Mouse (Mus musculus) myocyte (in vitro differentiated cells): ENCODE data around the gene Pdilt. TPM values are rescaled to one million over a fixed set of nuclear protein-coding genes. Genes with fewer than 3 reads are reported as not detected.

ENCODE experiments used
- H3K27me3 ChIP-seq: one replicate; pipeline ENCODE4 v1.6.1; 2011; ENCODE audit not compliant: control insufficient read depth, insufficient read depth, insufficient read length
- H3K36me3 ChIP-seq: one replicate; pipeline ENCODE4 v1.6.1; 2011; ENCODE audit not compliant: control insufficient read depth, insufficient read depth
- H3K4me2 ChIP-seq: one replicate; pipeline ENCODE4 v1.6.1; 2011; ENCODE audit warnings: low read depth, control low read depth
- H3K4me3 ChIP-seq: one replicate; pipeline ENCODE4 v1.5.1; 2011; ENCODE audit warnings: mild to moderate bottlenecking, control low read depth, moderate library complexity
- H3K79me2 ChIP-seq: one replicate; pipeline ENCODE4 v1.6.1; 2011; ENCODE audit not compliant: control insufficient read depth, insufficient read depth
- H3ac ChIP-seq: one replicate; pipeline ENCODE4 v1.6.1; 2011; ENCODE audit not compliant: control insufficient read depth, insufficient read length
- CEBPB ChIP-seq: IDR thresholded peaks from 2 replicates; pipeline ENCODE4 v1.6.1; 2011; ENCODE audit warnings: mild to moderate bottlenecking, moderate library complexity; ENCODE audit not compliant: poor library complexity, insufficient read depth, severe bottlenecking
- E2F4 ChIP-seq: IDR thresholded peaks from one replicate; pipeline ENCODE4 v1.6.1; 2011; ENCODE audit warnings: mild to moderate bottlenecking, control low read depth, moderate library complexity; ENCODE audit not compliant: insufficient read depth
- MAX ChIP-seq: IDR thresholded peaks from one replicate; pipeline ENCODE4 v1.6.1; 2011; ENCODE audit warnings: low read depth, mild to moderate bottlenecking, control low read depth
- MYOD1 ChIP-seq, 3 experiments: IDR thresholded peaks; one replicate each; pipeline ENCODE4 v1.6.1; 2011; ENCODE audit warnings: control low read depth in 2 of 3, low read depth in 2 of 3, mild to moderate bottlenecking in 2 of 3, moderate library complexity in 1 of 3; ENCODE audit not compliant: insufficient read length in 2 of 3, control insufficient read depth in 1 of 3
- MYOG ChIP-seq, 3 experiments: IDR thresholded peaks; one replicate each; pipeline ENCODE4 v1.6.1; 2011; ENCODE audit warnings: control low read depth in 2 of 3, low read depth in 2 of 3, mild to moderate bottlenecking in 2 of 3; ENCODE audit not compliant: insufficient read length in 2 of 3, control insufficient read depth in 1 of 3, insufficient read depth in 1 of 3
- POLR2A ChIP-seq: IDR thresholded peaks from one replicate; pipeline ENCODE4 v1.6.1; 2011; ENCODE audit warnings: low read depth, mild to moderate bottlenecking, control low read depth, moderate library complexity; ENCODE audit not compliant: insufficient read length
- POLR2AphosphoS2 ChIP-seq: IDR thresholded peaks from one replicate; pipeline ENCODE4 v1.6.1; 2011; ENCODE audit warnings: low read depth, control low read depth; ENCODE audit not compliant: insufficient read length
- REST ChIP-seq: IDR thresholded peaks from one replicate; pipeline ENCODE4 v1.6.1; 2011; ENCODE audit warnings: mild to moderate bottlenecking, control low read depth, moderate library complexity; ENCODE audit not compliant: insufficient read depth, insufficient read length
- SRF ChIP-seq: IDR thresholded peaks from one replicate; pipeline ENCODE4 v1.6.1; 2011; ENCODE audit warnings: low read depth; ENCODE audit not compliant: control insufficient read depth, insufficient read length
- TCF12 ChIP-seq: IDR thresholded peaks from one replicate; pipeline ENCODE4 v1.6.1; 2011; ENCODE audit warnings: mild to moderate bottlenecking, control low read depth; ENCODE audit not compliant: poor library complexity, insufficient read depth, severe bottlenecking
- TCF3 ChIP-seq: IDR thresholded peaks from one replicate; pipeline ENCODE4 v1.6.1; 2011; ENCODE audit warnings: low read depth, control low read depth; ENCODE audit not compliant: insufficient read length
- USF1 ChIP-seq: IDR thresholded peaks from one replicate; pipeline ENCODE4 v1.6.1; 2011; ENCODE audit warnings: low read depth, mild to moderate bottlenecking, control low read depth, moderate library complexity
- polyA plus RNA-seq: library from polyadenylated mRNA; unstranded; fragments of >200 nt; fragmentation: generic; extraction: Trizol; gene quantifications from one replicate; pipeline ENCODE4 v1.2.1, GENCODE M21; 2012; ENCODE audit warnings: missing spikeins

Pdilt gene
- polyA plus RNA-seq, 1 experiment: not detected

DNA sequence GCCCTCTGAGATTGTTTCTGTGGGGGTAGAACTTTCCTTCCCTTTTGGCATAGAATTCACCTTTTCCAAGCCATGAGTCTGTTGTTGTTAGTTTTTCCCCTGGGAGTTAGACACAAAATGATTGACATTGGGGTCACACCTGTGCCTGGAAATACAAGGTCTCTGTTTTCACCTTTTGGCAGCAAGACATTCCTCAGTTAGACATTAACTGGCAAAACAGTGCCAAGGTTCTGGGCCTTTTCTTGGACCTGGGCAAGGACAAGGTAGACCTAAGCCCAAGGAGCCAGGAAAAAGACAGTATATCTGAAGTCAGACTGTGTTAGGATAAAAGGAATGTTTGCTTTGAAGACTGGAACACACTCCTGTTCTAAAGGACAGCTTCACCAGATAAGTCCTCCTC lies 44.0 kb downstream of the Pdilt start, which contains the start of gene Umod:
Umod (minus strand) TSS at position 27 of the 400 bp plus-strand sequence.
- Histone ChIP-seq H3K79me2 (no peaks in the 10 kb centered on the region), H3ac (no peak within 1 kb of the TSS), H3K4me3 (no peak within 1 kb of the TSS), H3K36me3 (no peaks in the 10 kb centered on the region), H3K4me2 (no peak within 1 kb of the TSS), H3K27me3 (no peaks in the 10 kb centered on the region)
- TF ChIP-seq TCF12 (no peak), POLR2AphosphoS2 (no peak), SRF (no peak), CEBPB (no peak), E2F4 (no peak), REST (no peak), USF1 (no peak), MYOD1 (IDR thresholded peaks at IDR 0.05; ENCODE audit: control insufficient read depth in 1 of 3, insufficient read length in 2 of 3, low read depth in 2 of 3) (no peak), TCF3 (no peak), POLR2A (no peak), MAX (no peak), MYOG (IDR thresholded peaks at IDR 0.05; ENCODE audit: control insufficient read depth in 1 of 3, insufficient read depth in 1 of 3, insufficient read length in 2 of 3, low read depth in 2 of 3) (no peak)

DNA sequence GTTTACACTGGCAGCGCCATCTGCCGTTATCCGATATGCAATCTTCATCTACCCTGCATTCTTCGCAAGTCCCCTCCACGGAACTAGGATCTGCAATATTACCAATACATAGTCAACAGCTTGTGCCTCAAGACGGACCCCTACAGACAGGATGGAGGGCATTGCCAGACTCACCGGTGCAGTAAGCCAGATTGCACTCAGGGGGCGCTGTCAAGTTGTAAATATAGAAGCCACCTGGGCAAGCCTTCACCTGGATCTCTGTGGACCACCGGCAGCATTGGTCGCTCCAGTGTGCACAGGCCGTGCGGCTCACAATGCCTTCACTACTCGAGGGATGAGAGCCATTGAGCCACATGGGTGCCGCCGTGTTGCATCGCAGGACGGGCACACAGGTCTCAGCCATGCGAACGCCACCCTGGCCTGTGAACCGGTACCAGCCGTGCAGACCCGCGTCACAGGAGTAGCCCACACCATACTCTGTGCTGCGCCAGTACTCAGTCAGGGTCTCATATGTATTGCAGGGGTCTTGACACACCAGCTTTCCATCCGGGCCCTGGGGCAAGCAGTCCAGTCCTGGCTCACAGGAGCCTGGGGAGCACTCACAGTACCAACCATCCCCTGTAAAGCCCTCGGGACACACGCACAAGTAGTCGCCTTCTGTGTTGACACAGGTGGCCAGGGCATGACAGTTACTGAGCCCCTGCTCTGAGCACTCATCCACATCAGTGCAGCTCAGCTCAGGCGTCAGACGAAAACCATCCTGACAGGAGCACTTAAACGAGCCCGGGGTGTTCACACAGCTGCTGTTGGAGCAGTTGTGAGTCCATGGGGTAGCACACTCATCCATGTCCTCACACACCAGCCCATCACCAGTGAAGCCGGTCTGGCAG lies 46.5 kb downstream of the Pdilt start:
- H3K27me3 ChIP-seq: no peaks in the 10 kb centered on the region
- H3K36me3 ChIP-seq: no peaks in the 10 kb centered on the region
- no peak overlapping the region for H3K4me3 ChIP-seq
- H3K4me2 ChIP-seq: no peak overlapping the region
- TF ChIP-seq MYOD1 (IDR thresholded peaks at IDR 0.05; ENCODE audit: control insufficient read depth in 1 of 3, insufficient read length in 2 of 3, low read depth in 2 of 3): no peak
- no peak for TF ChIP-seq TCF3
- TF ChIP-seq E2F4: no peak
- TF ChIP-seq POLR2AphosphoS2: no peak
- no peak for TF ChIP-seq SRF
- TF ChIP-seq CEBPB: no peak
- TF ChIP-seq TCF12: no peak
- TF ChIP-seq REST: no peak
- TF ChIP-seq MYOG (IDR thresholded peaks at IDR 0.05; ENCODE audit: control insufficient read depth in 1 of 3, insufficient read depth in 1 of 3, insufficient read length in 2 of 3, low read depth in 2 of 3): no peak
- TF ChIP-seq MAX: no peak
- TF ChIP-seq POLR2A: no peak
- no peak for TF ChIP-seq USF1
- no peak overlapping the region for H3ac ChIP-seq
- H3K79me2 ChIP-seq: no peaks in the 10 kb centered on the region

- Histone ChIP-seq H3ac (no peak within 1 kb of the TSS), H3K36me3 (no peaks in the 10 kb centered on the region), H3K27me3 (no peaks in the 10 kb centered on the region), H3K4me2 (no peak within 1 kb of the TSS), H3K79me2 (no peaks in the 10 kb centered on the region), H3K4me3 (no peak within 1 kb of the TSS)
- TF ChIP-seq TCF12 (no peak), CEBPB (no peak), POLR2AphosphoS2 (no peak), MAX (no peak), TCF3 (no peak), E2F4 (no peak), REST (no peak), MYOD1 (IDR thresholded peaks at IDR 0.05; ENCODE audit: control insufficient read depth in 1 of 3, insufficient read length in 2 of 3, low read depth in 2 of 3) (no peak), POLR2A (no peak), USF1 (no peak), SRF (no peak), MYOG (IDR thresholded peaks at IDR 0.05; ENCODE audit: control insufficient read depth in 1 of 3, insufficient read depth in 1 of 3, insufficient read length in 2 of 3, low read depth in 2 of 3) (no peak)
Measured at GRCm38 (mm10) chr7:119459185-119459584, 64.1 kb downstream of the Pdilt start, which contains the start of gene Gp2. TSS of gene Gp2 (minus strand) at chr7:119459285.

GRCm38 (mm10) chr7:119454192-119454591 lies 69.1 kb downstream of the Pdilt start:
- TF ChIP-seq MYOG (IDR thresholded peaks at IDR 0.05; ENCODE audit: control insufficient read depth in 1 of 3, insufficient read depth in 1 of 3, insufficient read length in 2 of 3, low read depth in 2 of 3) (no peak), CEBPB (no peak), POLR2A (no peak), TCF12 (no peak), POLR2AphosphoS2 (no peak), MAX (no peak), TCF3 (no peak), E2F4 (no peak), MYOD1 (IDR thresholded peaks at IDR 0.05; ENCODE audit: control insufficient read depth in 1 of 3, insufficient read length in 2 of 3, low read depth in 2 of 3) (no peak), USF1 (no peak), REST (no peak), SRF (no peak)

More at GRCm38 (mm10) chr7:119454192-119454591, 69.1 kb downstream of the Pdilt start:
- H3ac ChIP-seq: no peak overlapping the region
- H3K4me2 ChIP-seq: no peak overlapping the region
- H3K79me2 ChIP-seq: no peaks in the 10 kb centered on the region
- no peaks in the 10 kb centered on the region for H3K27me3 ChIP-seq
- no peaks in the 10 kb centered on the region for H3K36me3 ChIP-seq
- H3K4me3 ChIP-seq: no peak overlapping the region
